Mouse (Mus musculus) left cerebral cortex, postnatal 14 days (tissue): ENCODE measurements at regions not wholly inside any gene's neighbourhood (a gene's known extent, or its start where the extent isn't known, plus 50 kb on each side); places are given as distances from the start of the nearest gene placed in this dataset.

Experiments
- DNase-seq, 2 experiments: peaks; one replicate each; pipeline ENCODE4 v3.0.0; 2021 to 2022; ENCODE audit warnings: low spot score in 2 of 2, mixed read lengths in 1 of 2
- intact Hi-C: fragments of 180-260 bp; cut with DNase I; formaldehyde crosslinking; loops from one replicate; pipeline ENCODE4 v1.15.1; 2025

- intact Hi-C loops = no loop called here
- DNase-seq = no peak
These were observed 316.6 kb upstream of the Meis1 start for GRCm38 (mm10) chr11:19335384-19335783.

GRCm38 (mm10) chr11:19339721-19340317, 321.0 kb upstream of the Meis1 start:
- no peak for DNase-seq
- intact Hi-C loops = no loop called here

GRCm38 (mm10) chr11:19340889-19341288, 322.1 kb upstream of the Meis1 start:
- DNase-seq = no peak
- intact Hi-C loops = no loop called here

- no peak for DNase-seq
- intact Hi-C loops = no loop called here
These were observed 322.6 kb upstream of the Meis1 start for GRCm38 (mm10) chr11:19341379-19341778.

GRCm38 (mm10) chr11:19342803-19343202, 324.0 kb upstream of the Meis1 start:
- intact Hi-C loops = no loop called here
- no peak for DNase-seq

GRCm38 (mm10) chr11:19346276-19346826, 327.6 kb upstream of the Meis1 start:
- intact Hi-C loops = no loop called here
- no peak for DNase-seq

- DNase-seq = no peak
- intact Hi-C loops = no loop called here
These were observed 331.8 kb upstream of the Meis1 start for GRCm38 (mm10) chr11:19350331-19351242.

- intact Hi-C loops = no loop called here
- no peak for DNase-seq
These were observed 332.5 kb upstream of the Meis1 start for GRCm38 (mm10) chr11:19351243-19351787.

GRCm38 (mm10) chr11:19353706-19354105, 334.9 kb upstream of the Meis1 start:
- DNase-seq = no peak
- intact Hi-C loops = no loop called here

GRCm38 (mm10) chr11:19355179-19355578, 336.4 kb upstream of the Meis1 start:
- intact Hi-C loops = no loop called here
- DNase-seq = no peak

- no peak for DNase-seq
- intact Hi-C loops = no loop called here
These were observed 337.4 kb upstream of the Meis1 start for GRCm38 (mm10) chr11:19356151-19356550.

- DNase-seq = no peak
- intact Hi-C loops = no loop called here
These were observed 350.4 kb upstream of the Meis1 start for GRCm38 (mm10) chr11:19369152-19369551.

- no peak for DNase-seq
- intact Hi-C loops = no loop called here
These were observed 354.7 kb upstream of the Meis1 start for GRCm38 (mm10) chr11:19373476-19373875.

- DNase-seq = no peak
- intact Hi-C loops = no loop called here
These were observed 362.1 kb upstream of the Meis1 start for GRCm38 (mm10) chr11:19380935-19381334.

- intact Hi-C loops = no loop called here
- no peak for DNase-seq
These were observed 370.4 kb upstream of the Meis1 start for GRCm38 (mm10) chr11:19389136-19389535.

GRCm38 (mm10) chr11:19392190-19392589, 373.4 kb upstream of the Meis1 start:
- no peak for DNase-seq
- intact Hi-C loops = no loop called here

- intact Hi-C loops = no loop called here
- DNase-seq = no peak
These were observed 375.6 kb upstream of the Meis1 start for GRCm38 (mm10) chr11:19394372-19394771.

- intact Hi-C loops = no loop called here
- no peak for DNase-seq
These were observed 381.6 kb upstream of the Meis1 start for GRCm38 (mm10) chr11:19400396-19400795.

- intact Hi-C loops = no loop called here
- no peak for DNase-seq
These were observed 401.4 kb upstream of the Meis1 start for GRCm38 (mm10) chr11:19420143-19420542.

GRCm38 (mm10) chr11:19423268-19423667, 404.5 kb upstream of the Meis1 start:
- intact Hi-C loops = no loop called here
- no peak for DNase-seq
